Comparison of ENCODE assay signal across 24 mouse cellular contexts in the genomic region with DNA sequence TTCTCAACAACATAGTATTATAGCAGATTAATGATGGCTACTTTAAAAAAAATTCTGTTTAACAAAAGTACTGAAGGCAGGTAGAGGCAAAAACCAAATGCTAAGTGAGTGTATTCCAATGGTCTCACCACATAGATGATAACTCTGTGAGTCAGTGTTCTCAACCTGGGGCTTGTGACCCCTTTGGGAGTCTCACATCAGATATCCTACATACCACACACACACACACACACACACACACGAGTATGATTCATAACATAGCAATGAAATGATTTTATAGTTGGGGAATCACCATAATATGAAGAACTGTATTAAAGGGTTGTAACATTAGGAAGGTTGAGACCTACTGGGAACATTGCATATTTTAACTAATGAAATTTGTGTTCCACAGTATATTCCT.
"Had no signal": no experiment of that assay in that cellular context is flagged by ENCODE, and none has a peak within 500 bp of the region (broad histone marks: within the 10 kb centered on the region; RNA-seq: fewer than 3 reads in every experiment).

No protein-coding gene starts in this region.

- H3K27me3 ChIP-seq: heart, embryonic 12.5 days; hindbrain, embryonic 12.5 days; kidney, embryonic 15.5 days; limb, embryonic 13.5 days; limb, embryonic 15.5 days; liver, embryonic 12.5 days had no signal

- DNase-seq: gastrocnemius, postnatal 14 days; gastrocnemius, postnatal 36 days; heart, adult 11 months; heart, postnatal 10 days; heart, postnatal 4 days; kidney, adult 11 months; kidney, adult 2 months; kidney, adult 9 months; kidney, postnatal 14 days; kidney, postnatal 36 days; layer of hippocampus, adult 9-11 months; layer of hippocampus, postnatal 36 days; left cerebral cortex, postnatal 4 days had no signal

- H3K4me1 ChIP-seq: heart, embryonic 10.5 days; heart, embryonic 12.5 days; hindbrain, embryonic 10.5 days; hindbrain, embryonic 12.5 days; kidney, embryonic 15.5 days; limb, embryonic 13.5 days; limb, embryonic 15.5 days; liver, embryonic 12.5 days had no signal

- H3K4me3 ChIP-seq: heart, embryonic 10.5 days; heart, embryonic 12.5 days; hindbrain, embryonic 10.5 days; hindbrain, embryonic 12.5 days; kidney, embryonic 15.5 days; limb, embryonic 13.5 days; limb, embryonic 15.5 days; liver, embryonic 12.5 days had no signal

- H3K27ac ChIP-seq: heart, embryonic 10.5 days; hindbrain, embryonic 10.5 days; hindbrain, embryonic 12.5 days; hindbrain, embryonic 14.5 days; kidney, embryonic 15.5 days; kidney, postnatal 0 days; limb, embryonic 13.5 days; limb, embryonic 15.5 days; liver, embryonic 12.5 days; liver, embryonic 14.5 days had no signal
